Mouse (Mus musculus) MEL (cell line): ENCODE results near the gene Trmt1. TPM values are rescaled to one million over a fixed set of nuclear protein-coding genes. Genes with fewer than 3 reads are reported as not detected.

ENCODE experiments used
- DNase-seq: peaks from one replicate; pipeline ENCODE4 v3.0.0; 2011; ENCODE audit warnings: low read depth, low spot score
- H3K27ac ChIP-seq: 2 replicates; pipeline ENCODE4 v1.5.1; 2012; ENCODE audit warnings: low read depth, mild to moderate bottlenecking, control low read depth, low read length, moderate library complexity; ENCODE audit not compliant: control insufficient read depth
- H3K27me3 ChIP-seq, 2 experiments: fragments of 150-350 bp in 1 of 2; sonication (generic) in 1 of 2; 2 replicates each; pipeline ENCODE4 v1.6.1; 2012; ENCODE audit warnings: low read length in 2 of 2, mild to moderate bottlenecking in 2 of 2, improper control_type of control experiment in 1 of 2, moderate library complexity in 1 of 2; ENCODE audit not compliant: insufficient read depth in 2 of 2, control insufficient read depth in 1 of 2
- H3K36me3 ChIP-seq, 2 experiments: 2 replicates each; pipeline ENCODE4 v1.6.1; 2012 to 2014; ENCODE audit warnings: low read length in 2 of 2, improper control_type of control experiment in 1 of 2, inconsistent platforms in 1 of 2, mild to moderate bottlenecking in 1 of 2; ENCODE audit not compliant: insufficient read depth in 2 of 2, control insufficient read depth in 1 of 2
- H3K4me1 ChIP-seq, 2 experiments: fragments of 150-350 bp in 1 of 2; sonication (generic) in 1 of 2; 2 replicates each; pipeline ENCODE4 v1.6.1; 2012; ENCODE audit warnings: low read length in 2 of 2, improper control_type of control experiment in 1 of 2, mild to moderate bottlenecking in 1 of 2; ENCODE audit not compliant: insufficient read depth in 2 of 2, control insufficient read depth in 1 of 2
- H3K4me3 ChIP-seq, 2 experiments: fragments of 150-350 bp in 1 of 2; sonication (generic) in 1 of 2; 2 replicates each; pipeline ENCODE4 v1.5.1; 2012; ENCODE audit warnings: low read depth in 2 of 2, low read length in 2 of 2, mild to moderate bottlenecking in 2 of 2, moderate library complexity in 2 of 2, control low read depth in 1 of 2, improper control_type of control experiment in 1 of 2; ENCODE audit not compliant: control insufficient read depth in 1 of 2, insufficient read depth in 1 of 2
- H3K79me2 ChIP-seq: 2 replicates; pipeline ENCODE4 v1.6.1; 2012; ENCODE audit warnings: mild to moderate bottlenecking, low read length, moderate library complexity; ENCODE audit not compliant: control insufficient read depth, poor library complexity, insufficient read depth
- H3K9ac ChIP-seq: 2 replicates; pipeline ENCODE4 v1.6.1; 2012; ENCODE audit warnings: low read depth, mild to moderate bottlenecking, control low read depth, low read length, moderate library complexity; ENCODE audit not compliant: control insufficient read depth, poor library complexity, severe bottlenecking
- H3K9me3 ChIP-seq: fragments of 150-350 bp; sonication (generic); replicated peaks from 2 replicates; pipeline ENCODE4 v1.6.1; 2012; ENCODE audit warnings: mild to moderate bottlenecking, low read length, improper control_type of control experiment, moderate library complexity; ENCODE audit not compliant: insufficient read depth
- BHLHE40 ChIP-seq: IDR thresholded peaks from 2 replicates; pipeline ENCODE4 v1.6.1; 2012; ENCODE audit warnings: low read depth, mild to moderate bottlenecking, inconsistent platforms, low read length, improper control_type of control experiment, borderline replicate concordance
- CTCF ChIP-seq, 3 experiments: IDR thresholded peaks in 2 of 3; conservative IDR thresholded peaks in 1 of 3; 2 replicates each; pipeline ENCODE4 v1.5.1; 2011 to 2012; ENCODE audit warnings: low read length in 3 of 3, low read depth in 2 of 3, mild to moderate bottlenecking in 2 of 3, improper control_type of control experiment in 1 of 3, inconsistent platforms in 1 of 3, mixed read lengths in 1 of 3, moderate library complexity in 1 of 3; ENCODE audit not compliant: control insufficient read depth in 1 of 3, insufficient read depth in 1 of 3, poor library complexity in 1 of 3, severe bottlenecking in 1 of 3
- E2F4 ChIP-seq: IDR thresholded peaks from 2 replicates; pipeline ENCODE4 v1.6.1; 2011; ENCODE audit warnings: low read depth, low read length, improper control_type of control experiment, borderline replicate concordance
- ELF1 ChIP-seq: IDR thresholded peaks from 2 replicates; pipeline ENCODE4 v1.6.1; 2014; ENCODE audit warnings: low read depth, mild to moderate bottlenecking, inconsistent platforms, low read length, improper control_type of control experiment, moderate library complexity
- GABPA ChIP-seq: IDR thresholded peaks from 2 replicates; pipeline ENCODE4 v1.6.1; 2012; ENCODE audit warnings: low read depth, mild to moderate bottlenecking, inconsistent platforms, low read length, improper control_type of control experiment, moderate library complexity
- KAT2A ChIP-seq: conservative IDR thresholded peaks from 2 replicates; pipeline ENCODE4 v1.6.1; 2012; ENCODE audit warnings: low read depth, low read length, improper control_type of control experiment, inconsistent platforms
- MAFK ChIP-seq: IDR thresholded peaks from 2 replicates; pipeline ENCODE4 v1.6.1; 2011; ENCODE audit warnings: low read depth, mild to moderate bottlenecking, low read length, improper control_type of control experiment, borderline replicate concordance
- MAX ChIP-seq: IDR thresholded peaks from 2 replicates; pipeline ENCODE4 v1.6.1; 2011; ENCODE audit warnings: low read length, improper control_type of control experiment
- MEF2A ChIP-seq: IDR thresholded peaks from 2 replicates; pipeline ENCODE4 v1.6.1; 2014; ENCODE audit warnings: low read depth, mild to moderate bottlenecking, inconsistent platforms, low read length, improper control_type of control experiment; ENCODE audit not compliant: poor library complexity, insufficient replicate concordance, severe bottlenecking; ENCODE audit errors: extremely low read depth
- MYC ChIP-seq: IDR thresholded peaks from 2 replicates; pipeline ENCODE4 v1.6.1; 2011; ENCODE audit warnings: low read depth, mild to moderate bottlenecking, low read length, improper control_type of control experiment, moderate library complexity
- NRF1 ChIP-seq: IDR thresholded peaks from 2 replicates; pipeline ENCODE4 v1.6.1; 2014; ENCODE audit warnings: low read depth, mild to moderate bottlenecking, inconsistent platforms, low read length, improper control_type of control experiment, moderate library complexity; ENCODE audit not compliant: poor library complexity, insufficient read depth, severe bottlenecking
- POLR2A ChIP-seq, 2 experiments: IDR thresholded peaks; 2 replicates each; pipeline ENCODE4 v1.6.1; 2011 to 2012; ENCODE audit warnings: low read length in 2 of 2, mild to moderate bottlenecking in 2 of 2, control low read depth in 1 of 2, improper control_type of control experiment in 1 of 2, low read depth in 1 of 2, moderate library complexity in 1 of 2; ENCODE audit not compliant: control insufficient read depth in 1 of 2, insufficient read depth in 1 of 2, poor library complexity in 1 of 2
- RAD21 ChIP-seq: IDR thresholded peaks from 2 replicates; pipeline ENCODE4 v1.6.1; 2011; ENCODE audit warnings: mild to moderate bottlenecking, low read depth, low read length, improper control_type of control experiment
- RCOR1 ChIP-seq: IDR thresholded peaks from 2 replicates; pipeline ENCODE4 v1.6.1; 2012; ENCODE audit warnings: low read depth, mild to moderate bottlenecking, inconsistent platforms, low read length, improper control_type of control experiment
- SIN3A ChIP-seq: IDR thresholded peaks from 2 replicates; pipeline ENCODE4 v1.6.1; 2012; ENCODE audit warnings: low read length, improper control_type of control experiment, inconsistent platforms
- SMC3 ChIP-seq: IDR thresholded peaks from 2 replicates; pipeline ENCODE4 v1.6.1; 2011; ENCODE audit warnings: low read depth, low read length, improper control_type of control experiment
- TBP ChIP-seq: IDR thresholded peaks from 2 replicates; pipeline ENCODE4 v1.8.0; 2011; ENCODE audit warnings: low read depth, low read length, improper control_type of control experiment
- TCF12 ChIP-seq: IDR thresholded peaks from 2 replicates; pipeline ENCODE4 v1.6.1; 2014; ENCODE audit warnings: low read depth, mild to moderate bottlenecking, inconsistent platforms, low read length, improper control_type of control experiment, moderate library complexity
- USF1 ChIP-seq: IDR thresholded peaks from 2 replicates; pipeline ENCODE4 v1.6.1; 2014; ENCODE audit warnings: low read depth, mild to moderate bottlenecking, inconsistent platforms, low read length, improper control_type of control experiment, moderate library complexity
- USF2 ChIP-seq, 2 experiments: IDR thresholded peaks; 2 replicates each; pipeline ENCODE4 v1.6.1; 2011 to 2012; ENCODE audit warnings: improper control_type of control experiment in 2 of 2, low read length in 2 of 2, borderline replicate concordance in 1 of 2, inconsistent platforms in 1 of 2, low read depth in 1 of 2, mild to moderate bottlenecking in 1 of 2; ENCODE audit not compliant: insufficient read depth in 1 of 2
- ZC3H11A ChIP-seq: IDR thresholded peaks from 2 replicates; pipeline ENCODE4 v1.6.1; 2012; ENCODE audit warnings: low read depth, mild to moderate bottlenecking, inconsistent platforms, low read length, improper control_type of control experiment
- ZKSCAN1 ChIP-seq: IDR thresholded peaks from 2 replicates; pipeline ENCODE4 v1.6.1; 2012; ENCODE audit warnings: low read depth, mild to moderate bottlenecking, inconsistent platforms, low read length, improper control_type of control experiment, moderate library complexity
- ZMIZ1 ChIP-seq: IDR thresholded peaks from 2 replicates; pipeline ENCODE4 v1.6.1; 2012; ENCODE audit warnings: low read depth, mild to moderate bottlenecking, inconsistent platforms, low read length, improper control_type of control experiment, moderate library complexity
- ZNF384 ChIP-seq: IDR thresholded peaks from 2 replicates; pipeline ENCODE4 v1.6.1; 2012; ENCODE audit warnings: low read depth, mild to moderate bottlenecking, inconsistent platforms, low read length, improper control_type of control experiment
- polyA plus RNA-seq, 2 experiments: library from polyadenylated mRNA; stranded (reverse) in 1 of 2; unstranded in 1 of 2; fragments of >175 nt in 1 of 2; fragments of >200 nt in 1 of 2; gene quantifications; 2 replicates each; pipeline versions ENCODE4 v1.2.1 to v1.2.4; 2012; ENCODE audit warnings: low replicate concordance in 2 of 2, low read depth in 1 of 2; ENCODE audit not compliant: insufficient read length in 2 of 2, insufficient read depth in 1 of 2, missing spikeins in 1 of 2
- total RNA-seq: library from RNA; depleted of rRNA; stranded (reverse); fragments of 300-350 nt; gene quantifications from 2 replicates; pipeline ENCODE4 v1.2.3, GENCODE M21; 2012

The Trmt1 gene
- total and polyA plus RNA-seq, 3 experiments: 183 to 221 TPM; not detected in 1

DNA sequence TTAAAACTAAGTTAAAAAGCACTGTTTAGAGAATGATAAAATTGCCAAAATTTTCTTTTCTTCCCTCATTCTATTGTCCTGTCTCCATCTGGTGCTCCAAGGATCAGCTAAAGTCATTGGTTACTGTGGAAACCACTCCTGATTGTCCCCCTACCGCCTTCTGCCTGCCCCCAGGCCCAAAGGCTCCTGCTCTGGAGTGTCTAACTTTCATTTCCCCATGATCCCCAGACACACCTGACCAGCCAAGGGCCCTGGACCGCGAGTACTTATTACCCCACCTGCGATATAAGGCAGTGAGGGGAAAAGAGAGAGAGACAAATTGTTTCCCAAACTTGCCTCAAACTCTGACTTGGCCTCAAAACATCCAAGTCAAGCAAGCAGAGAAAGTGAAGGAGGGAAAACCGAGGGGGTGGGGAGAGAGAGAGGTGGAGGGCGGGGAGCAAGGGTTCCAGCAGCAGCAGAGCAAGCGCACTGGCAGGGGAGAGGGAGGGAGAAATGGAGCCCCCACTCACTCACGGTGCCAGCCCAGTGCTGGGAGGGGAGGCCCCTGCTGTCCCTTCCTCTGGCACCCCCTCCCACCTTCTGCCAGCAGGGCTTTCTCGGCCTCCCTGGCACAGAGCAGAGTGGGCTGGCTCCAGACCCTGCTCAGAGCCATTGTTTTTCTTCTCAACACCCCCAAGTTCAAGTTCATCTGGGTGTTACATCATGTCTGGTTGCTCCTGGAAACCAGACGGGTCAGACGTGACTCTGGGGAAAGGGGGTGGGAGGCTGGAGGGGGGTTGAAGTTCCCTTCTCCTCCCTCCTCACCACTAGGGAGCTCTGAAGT, 26.0 kb downstream of the Trmt1 start:
- peaks cover 0 to 2% of the 10 kb centered on the region in 2 experiments; a peak in 1 of 4 replicates for H3K4me1 ChIP-seq
- no peaks in the 10 kb centered on the region for H3K79me2 ChIP-seq
- no peaks in the 10 kb centered on the region for H3K9me3 ChIP-seq
- TF ChIP-seq GABPA (no peak), NRF1 (no peak), RCOR1 (no peak), ZC3H11A (no peak), RAD21 (no peak), E2F4 (no peak), MAFK (no peak), MEF2A (no peak), USF2 (IDR thresholded peaks at IDR 0.05; ENCODE audit: borderline replicate concordance in 1 of 2, insufficient read depth in 1 of 2, low read depth in 1 of 2, low read length in 2 of 2) (no peak), USF1 (no peak), BHLHE40 (no peak)
- no peak overlapping the region for H3K27ac ChIP-seq
- no peak overlapping the region for H3K4me3 ChIP-seq
- H3K36me3 ChIP-seq: peaks cover 0 to 4% of the 10 kb centered on the region in 2 experiments; a peak in 2 of 4 replicates
- no peak overlapping the region for H3K9ac ChIP-seq
- no peak for DNase-seq
- no peaks in the 10 kb centered on the region for H3K27me3 ChIP-seq

DNA sequence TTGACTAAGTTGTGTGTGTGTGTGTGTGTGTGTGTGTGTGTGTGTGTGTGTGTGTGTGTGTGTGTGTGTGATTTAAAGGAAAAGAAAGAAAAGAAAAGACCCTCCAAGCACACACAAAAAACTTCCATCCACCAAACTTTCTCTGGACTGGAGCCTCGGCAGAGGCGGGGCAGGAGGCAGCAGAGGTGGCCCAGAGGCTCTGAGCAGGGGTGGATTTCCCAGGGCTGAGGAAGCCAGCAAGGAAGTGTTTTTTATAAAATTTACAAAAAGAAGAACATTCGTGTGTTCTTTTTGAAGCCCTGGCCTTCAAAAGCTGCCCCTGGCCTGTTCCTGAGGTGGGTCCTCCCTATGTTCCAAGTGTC, 26.6 kb downstream of the Trmt1 start:
- H3K4me3 ChIP-seq: no peak overlapping the region
- peaks cover 0 to 2% of the 10 kb centered on the region in 2 experiments; a peak in 1 of 4 replicates for H3K4me1 ChIP-seq
- no peak for DNase-seq
- H3K79me2 ChIP-seq: no peaks in the 10 kb centered on the region
- H3K27me3 ChIP-seq: no peaks in the 10 kb centered on the region
- H3K9ac ChIP-seq: no peak overlapping the region
- peaks cover 0 to 4% of the 10 kb centered on the region in 2 experiments; a peak in 2 of 4 replicates for H3K36me3 ChIP-seq
- TF ChIP-seq USF1: no peak
- no peak for TF ChIP-seq RCOR1
- no peak for TF ChIP-seq E2F4
- TF ChIP-seq TCF12: no peak
- no peak for TF ChIP-seq ZMIZ1
- no peak for TF ChIP-seq MAX
- no peak for TF ChIP-seq TBP
- no peak for TF ChIP-seq POLR2A (IDR thresholded peaks at IDR 0.05; ENCODE audit: control insufficient read depth in 1 of 2, insufficient read depth in 1 of 2, low read depth in 1 of 2, low read length in 2 of 2, poor library complexity in 1 of 2)
- TF ChIP-seq ELF1: no peak
- no peak for TF ChIP-seq CTCF (IDR thresholded peaks at IDR 0.05 in 2 of 3, conservative IDR thresholded peaks at IDR 0.05 in 1 of 3; ENCODE audit: control insufficient read depth in 1 of 3, insufficient read depth in 1 of 3, low read depth in 2 of 3, low read length in 3 of 3, poor library complexity in 1 of 3, severe bottlenecking in 1 of 3)
- no peak for TF ChIP-seq ZKSCAN1
- no peak for TF ChIP-seq NRF1
- TF ChIP-seq BHLHE40: no peak
- no peak for TF ChIP-seq ZC3H11A
- TF ChIP-seq KAT2A: no peak
- no peak for TF ChIP-seq SMC3
- no peak for TF ChIP-seq ZNF384
- TF ChIP-seq SIN3A: no peak
- no peak for TF ChIP-seq MYC
- TF ChIP-seq MAFK: no peak
- H3K9me3 ChIP-seq: no peaks in the 10 kb centered on the region
- no peak overlapping the region for H3K27ac ChIP-seq
